ENCODE assay signal across 28 mouse cellular contexts in the genomic region with DNA sequence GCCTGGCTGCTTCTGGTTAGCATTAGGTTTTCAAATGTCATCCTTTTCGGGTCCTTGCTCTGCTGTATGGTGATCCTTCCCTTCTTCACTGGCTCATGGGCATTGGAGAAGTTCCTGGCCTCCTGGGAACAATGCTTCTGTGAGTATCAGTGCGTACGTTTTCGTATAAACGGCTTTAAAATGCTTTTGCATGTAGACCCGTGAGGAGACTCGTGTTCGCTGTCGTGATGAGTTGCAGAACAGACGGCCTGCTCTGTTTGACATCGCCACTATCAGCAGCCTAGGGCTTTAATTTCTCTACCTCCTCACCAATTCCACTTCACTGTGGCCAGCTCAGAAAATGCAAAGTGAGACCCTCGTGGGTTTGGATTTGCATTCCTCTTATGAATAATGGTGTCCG. TPM values are rescaled to one million over a fixed set of nuclear protein-coding genes. Genes with fewer than 3 reads are reported as not detected.
DNase-seq lines count a peak whose midpoint lies in the region; ATAC-seq and TF ChIP-seq lines count a peak whose summit lies in the region.
"Had no signal": no experiment of that assay in that cellular context is flagged by ENCODE, and none has a peak within 500 bp of the region (broad histone marks: within the 10 kb centered on the region; RNA-seq: fewer than 3 reads in every experiment).

No protein-coding gene starts in this region.

- H3K4me2 ChIP-seq in lung, embryonic 16.5 days (ENCODE audit: low read depth, low read length): no peak overlapping the region
- no peak overlapping the region for H3K4me2 ChIP-seq in lung, postnatal 0 days (replicated peaks; ENCODE audit: low read depth, low read length)
- H3K4me2 ChIP-seq: embryonic facial prominence, embryonic 12.5 days; embryonic facial prominence, embryonic 15.5 days; heart, embryonic 12.5 days; heart, embryonic 15.5 days; hindbrain, embryonic 14.5 days had no signal

- ATAC-seq in lung, embryonic 16.5 days (ENCODE audit: low read depth): no peak
- no peak for ATAC-seq in lung, postnatal 0 days
- ATAC-seq: forebrain, embryonic 14.5 days; forebrain, postnatal 0 days; hindbrain, postnatal 0 days; Patski had no signal

- H3K4me1 ChIP-seq in lung, embryonic 16.5 days (replicated peaks; ENCODE audit: control insufficient read depth, insufficient read depth, low read length): peaks cover 3% of the 10 kb centered on the region; the same call in 1 of the 2 replicates
- H3K4me1 ChIP-seq in lung, postnatal 0 days (ENCODE audit: insufficient read depth, low read depth, low read length): no peaks in the 10 kb centered on the region
- H3K4me1 ChIP-seq in bone marrow macrophage, adult 2 months (ENCODE audit: control insufficient read depth, insufficient read depth, low read length): peaks cover 50% of the 10 kb centered on the region
- H3K4me1 ChIP-seq: embryonic facial prominence, embryonic 12.5 days; embryonic facial prominence, embryonic 15.5 days had no signal

- H3K4me3 ChIP-seq in lung, embryonic 16.5 days (ENCODE audit: low read length): no peak overlapping the region
- H3K4me3 ChIP-seq in lung, postnatal 0 days (ENCODE audit: low read depth, low read length): no peak overlapping the region
- H3K4me3 ChIP-seq in bone marrow macrophage, adult 2 months (ENCODE audit: insufficient read depth, low read length): no peak overlapping the region
- H3K4me3 ChIP-seq: embryonic facial prominence, embryonic 12.5 days; embryonic facial prominence, embryonic 15.5 days; gastrocnemius, adult 2 months; heart, embryonic 12.5 days; heart, embryonic 15.5 days had no signal

- TF ChIP-seq EP300 in lung, postnatal 0 days (IDR thresholded peaks at IDR 0.05): no peak

- peak; percentile 81 for DNase-seq in heart, adult 11 months
- no peak for DNase-seq in heart, postnatal 25 days (ENCODE audit: low spot score)
- DNase-seq in lung, postnatal 0 days (ENCODE audit: low spot score): no peak
- DNase-seq in kidney, postnatal 14 days: no peak
- DNase-seq in adrenal gland, adult 18-20 months (ENCODE audit: low spot score in 2 of 2): no peak
- DNase-seq: adrenal gland, adult 2 months; adrenal gland, postnatal 25 days; cerebellum, adult 11 months; cerebellum, adult 2 months; cerebellum, adult 9-11 months; cerebellum, postnatal 25 days; forebrain, postnatal 0 days; gastrocnemius, adult 2 months; gastrocnemius, postnatal 14 days; heart, adult 18-20 months; heart, postnatal 10 days; heart, postnatal 4 days had no signal

- intact Hi-C loops in heart, postnatal 25 days (cut with DNase I): no loop called here

- no peaks in the 10 kb centered on the region for H3K9me3 ChIP-seq in lung, embryonic 16.5 days (ENCODE audit: control insufficient read depth, low read length)
- H3K9me3 ChIP-seq in lung, postnatal 0 days (ENCODE audit: low read length): no peaks in the 10 kb centered on the region
- H3K9me3 ChIP-seq: embryonic facial prominence, embryonic 12.5 days; embryonic facial prominence, embryonic 15.5 days; heart, embryonic 12.5 days; heart, embryonic 15.5 days had no signal

- TF ChIP-seq CTCF in lung, postnatal 0 days (IDR thresholded peaks at IDR 0.05): no peak
- no peak for TF ChIP-seq CTCF in bone marrow macrophage, adult 2 months (IDR thresholded peaks at IDR 0.05; ENCODE audit: low read depth, low read length)

- no peaks in the 10 kb centered on the region for H3K36me3 ChIP-seq in lung, embryonic 16.5 days (ENCODE audit: control insufficient read depth, insufficient read depth, low read length)
- no peaks in the 10 kb centered on the region for H3K36me3 ChIP-seq in lung, postnatal 0 days (ENCODE audit: insufficient read depth, low read length)
- H3K36me3 ChIP-seq: embryonic facial prominence, embryonic 12.5 days; embryonic facial prominence, embryonic 15.5 days; G1E; heart, embryonic 12.5 days; heart, embryonic 15.5 days had no signal

- H3K27me3 ChIP-seq in lung, embryonic 16.5 days (ENCODE audit: control insufficient read depth, insufficient read depth, low read depth, low read length): no peaks in the 10 kb centered on the region
- H3K27me3 ChIP-seq in lung, postnatal 0 days (replicated peaks; ENCODE audit: insufficient read depth, low read length): no peaks in the 10 kb centered on the region
- H3K27me3 ChIP-seq: embryonic facial prominence, embryonic 12.5 days; embryonic facial prominence, embryonic 15.5 days; heart, embryonic 15.5 days; Patski had no signal

- no peak for TF ChIP-seq POLR2A in bone marrow macrophage, adult 2 months (IDR thresholded peaks at IDR 0.05; ENCODE audit: borderline replicate concordance, low read depth, low read length)

- H3K27ac ChIP-seq in lung, embryonic 16.5 days (ENCODE audit: low read length): peak overlapping the region; percentile 16; the same call in 1 of the 2 replicates
- no peak overlapping the region for H3K27ac ChIP-seq in lung, postnatal 0 days (ENCODE audit: low read length)
- peak overlapping the region; percentile 89 for H3K27ac ChIP-seq in bone marrow macrophage, adult 2 months (ENCODE audit: insufficient read depth, low read depth, low read length)
- H3K27ac ChIP-seq: embryonic facial prominence, embryonic 12.5 days; embryonic facial prominence, embryonic 15.5 days; gastrocnemius, adult 2 months; heart, embryonic 15.5 days; hindbrain, embryonic 14.5 days; hindbrain, postnatal 0 days had no signal

- H3K9ac ChIP-seq in lung, embryonic 16.5 days (ENCODE audit: low read length): no peak overlapping the region
- H3K9ac ChIP-seq in lung, postnatal 0 days (replicated peaks; ENCODE audit: low read depth): no peak overlapping the region
- H3K9ac ChIP-seq: embryonic facial prominence, embryonic 12.5 days; embryonic facial prominence, embryonic 15.5 days; forebrain, postnatal 0 days; heart, embryonic 12.5 days; heart, embryonic 15.5 days; hindbrain, embryonic 14.5 days had no signal

- WGBS in lung, embryonic 16.5 days: 79% methylated on average over 13 of the region's 13 CpGs
- WGBS in lung, postnatal 0 days: 76% methylated on average over 13 of the region's 13 CpGs

RNA-seq across cellular contexts. Expression of a gene that starts 23.8 kb away (rescaled TPM):
- 1 to 10 TPM; 2.0 to 2.7 TPM for total RNA-seq in heart, postnatal 25 days (2021)
- polyA plus RNA-seq in lung, embryonic 16.5 days (2015; fragmentation: Nextera tagmentation; extraction: Ambion mirVana): 4.1 and 6.1 TPM in 2 replicates
- 2.8 and 3.9 TPM in 2 replicates for polyA plus RNA-seq in lung, postnatal 0 days (2015; fragmentation: Nextera tagmentation; extraction: Ambion mirVana)
- 124 and 140 TPM in 2 replicates for polyA plus RNA-seq in bone marrow macrophage, adult 2 months (2012; ENCODE audit: insufficient read depth, insufficient read length, missing spikeins)
- 1 to 10 TPM; 2.7 to 2.8 TPM for total RNA-seq in adrenal gland, adult 18-20 months (2021)

Comparison
In these comparisons a context has a peak if more than half of its experiments do, and no peak if none do; other contexts are left out.
1. RNA of a gene that starts 23.8 kb away (polyA plus RNA-seq): 124 to 140 TPM in bone marrow macrophage, adult 2 months; 4.1 to 6.1 TPM in lung, embryonic 16.5 days and 2.8 to 3.9 TPM in lung, postnatal 0 days; every median in the first group is over 10 times any median in the second.